Mouse (Mus musculus): Measurements from ENCODE around the gene Psmb3.

Gene Psmb3

GRCm38 (mm10) chr11:97668160-97668559 is 35.0 kb upstream of the Psmb3 start:
- DNase-seq, result no peak

DNA sequence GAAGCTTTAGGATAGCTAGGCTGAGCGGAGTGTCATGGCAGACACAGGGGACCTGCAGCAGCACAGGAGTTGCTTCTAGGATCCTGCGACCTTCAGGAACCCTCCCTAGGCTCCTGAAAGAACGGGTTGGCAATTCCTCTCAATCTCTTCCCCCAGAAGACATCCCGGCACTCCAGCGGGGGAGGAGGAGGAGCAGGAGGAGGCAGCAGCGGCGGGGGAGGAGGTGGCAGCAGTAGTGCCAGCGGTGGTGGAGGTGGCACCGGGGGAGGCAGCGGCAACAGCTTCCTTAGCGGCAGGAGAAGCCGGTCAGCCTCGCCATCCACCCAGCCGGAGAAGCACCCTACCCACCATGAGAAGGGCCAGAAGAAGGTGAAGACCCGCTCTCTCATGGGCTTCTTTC is 33.9 kb upstream of the Psmb3 start:
- DNase-seq, result peak; percentile 69 to 78

GRCm38 (mm10) chr11:97669829-97670228 is 33.4 kb upstream of the Psmb3 start:
- DNase-seq, result peak; percentile 79 to 87

- DNase-seq, result peak in 1 of 2 experiments; percentile 39
Observed at GRCm38 (mm10) chr11:97670234-97671176, 32.7 kb upstream of the Psmb3 start.

DNA sequence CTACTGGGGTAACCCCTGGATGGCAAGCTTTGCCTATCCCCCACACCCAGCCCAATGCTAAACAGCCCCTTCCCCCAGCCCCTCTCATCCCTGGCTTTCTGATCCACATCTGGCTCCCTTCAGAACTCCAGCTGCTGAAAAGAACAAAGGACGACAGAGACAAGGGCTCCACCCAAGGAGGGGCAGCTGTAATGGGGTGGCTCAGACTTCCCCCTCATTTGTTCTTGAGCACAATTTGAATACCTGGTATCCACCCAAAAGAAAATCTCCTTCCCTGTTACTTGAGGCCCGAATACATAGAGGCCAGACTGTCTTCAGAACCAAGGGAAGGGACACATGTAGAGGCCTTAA is 32.0 kb upstream of the Psmb3 start:
- no peak for DNase-seq

DNA sequence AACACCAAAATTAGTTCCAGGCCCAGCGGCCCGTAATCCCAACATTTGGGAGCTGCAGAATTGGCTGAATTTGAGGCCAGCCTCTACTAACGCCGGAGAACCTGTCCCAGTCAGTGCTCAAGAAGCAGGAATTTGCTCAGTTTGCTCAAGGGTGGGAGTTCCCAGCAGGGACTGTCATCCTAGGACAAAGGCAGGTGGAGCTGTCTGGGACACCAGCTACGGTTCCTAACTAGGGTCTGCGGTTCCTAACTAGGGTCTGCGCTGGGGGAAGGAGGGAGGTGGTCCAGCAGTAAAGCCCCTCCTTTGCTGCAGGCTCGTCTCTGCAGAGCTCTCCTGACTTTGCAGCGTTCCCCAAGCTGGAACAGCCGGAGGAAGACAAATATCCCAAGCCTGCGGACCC is 30.1 kb upstream of the Psmb3 start:
- no peak for DNase-seq

DNA sequence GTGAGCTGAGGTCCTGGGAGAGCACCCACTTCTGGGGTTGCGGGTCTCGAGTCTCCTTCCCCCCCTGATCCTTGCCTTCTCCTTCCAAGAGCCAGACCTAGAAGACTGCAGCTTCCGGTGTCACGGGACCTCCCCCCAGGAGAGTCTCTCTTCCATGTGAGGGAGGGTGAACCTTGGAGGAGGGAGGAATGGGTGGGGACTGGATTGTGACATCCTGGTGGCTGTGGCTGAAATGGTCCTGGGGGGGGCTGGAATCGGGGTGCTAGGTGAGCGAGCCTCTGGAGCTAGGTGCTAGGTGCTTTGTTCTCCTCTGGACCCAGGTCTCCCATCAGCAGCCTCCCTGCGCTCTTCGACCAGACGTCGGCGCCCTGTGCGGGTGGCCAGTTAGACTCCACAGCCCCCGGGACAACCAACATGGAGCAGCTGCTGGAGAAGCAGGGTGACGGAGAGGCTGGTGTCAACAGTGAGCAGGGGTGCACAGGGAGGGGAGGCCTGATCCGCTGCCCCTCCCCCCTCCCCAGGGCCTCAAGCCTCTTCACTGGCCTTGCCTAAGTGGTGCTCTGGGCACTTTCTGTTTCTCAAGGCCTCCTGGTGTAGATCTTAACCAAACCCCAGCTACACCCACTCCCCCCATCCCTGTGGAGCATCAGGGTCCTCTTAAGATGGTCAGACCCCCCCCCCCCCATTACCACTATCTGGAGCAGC is 27.0 kb upstream of the Psmb3 start:
- peak in 1 of 2 experiments; percentile 29 for DNase-seq

GRCm38 (mm10) chr11:97677381-97677780 is 25.8 kb upstream of the Psmb3 start:
- DNase-seq, result peak; percentile 55 to 58

GRCm38 (mm10) chr11:97677842-97678241 is 25.4 kb upstream of the Psmb3 start:
- no peak for DNase-seq

DNA sequence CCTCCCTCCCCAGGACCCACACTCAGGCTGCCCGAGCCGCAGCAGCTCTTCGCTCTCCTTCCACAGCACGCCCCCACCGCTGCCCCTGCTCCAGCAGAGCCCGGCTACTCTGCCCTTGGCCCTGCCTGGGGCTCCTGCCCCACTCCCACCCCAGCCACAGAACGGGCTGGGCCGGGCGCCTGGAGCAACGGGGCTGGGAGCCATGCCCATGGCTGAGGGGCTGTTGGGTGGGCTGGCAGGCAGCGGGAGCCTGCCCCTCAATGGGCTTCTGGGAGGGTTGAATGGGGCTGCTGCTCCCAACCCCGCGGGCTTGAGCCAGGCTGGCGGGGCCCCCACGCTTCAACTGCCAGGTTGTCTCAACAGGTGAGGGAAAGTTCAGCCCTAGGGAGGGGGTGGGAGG is 24.9 kb upstream of the Psmb3 start:
- DNase-seq, result no peak

- DNase-seq, result no peak
Observed at GRCm38 (mm10) chr11:97680430-97680829, 22.8 kb upstream of the Psmb3 start.

GRCm38 (mm10) chr11:97682504-97683055 is 20.6 kb upstream of the Psmb3 start:
- DNase-seq, result no peak

DNA sequence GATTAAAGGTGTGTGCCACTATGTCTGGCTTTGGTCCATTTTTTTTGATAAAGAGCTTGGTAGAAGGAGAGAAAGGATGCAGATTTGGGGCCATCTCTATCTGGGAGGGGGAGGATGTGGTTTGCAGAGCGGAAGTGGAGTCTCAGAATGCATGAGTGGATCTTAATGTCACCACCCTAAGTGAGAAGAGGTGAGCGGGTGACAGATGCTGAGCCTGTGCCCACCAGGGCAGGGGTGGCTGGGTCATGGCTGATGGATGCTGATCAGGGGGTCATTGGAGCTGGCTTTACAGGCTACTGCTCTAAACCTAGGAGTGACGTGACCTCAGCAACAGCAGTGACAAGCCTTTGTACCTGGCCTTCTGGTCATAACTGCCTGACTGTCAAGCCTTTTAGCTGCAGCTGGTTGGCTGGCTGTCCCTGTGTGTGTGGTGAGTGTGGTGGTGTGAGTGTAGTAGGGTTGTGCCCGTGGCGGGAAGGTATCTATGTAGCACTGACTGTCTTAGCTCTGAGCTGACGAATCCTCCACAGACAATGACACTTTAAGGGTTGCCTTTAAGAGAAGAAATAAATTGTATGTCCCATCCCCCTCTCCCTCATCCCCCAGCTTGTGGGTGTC is 19.0 kb upstream of the Psmb3 start:
- no peak for DNase-seq

DNA sequence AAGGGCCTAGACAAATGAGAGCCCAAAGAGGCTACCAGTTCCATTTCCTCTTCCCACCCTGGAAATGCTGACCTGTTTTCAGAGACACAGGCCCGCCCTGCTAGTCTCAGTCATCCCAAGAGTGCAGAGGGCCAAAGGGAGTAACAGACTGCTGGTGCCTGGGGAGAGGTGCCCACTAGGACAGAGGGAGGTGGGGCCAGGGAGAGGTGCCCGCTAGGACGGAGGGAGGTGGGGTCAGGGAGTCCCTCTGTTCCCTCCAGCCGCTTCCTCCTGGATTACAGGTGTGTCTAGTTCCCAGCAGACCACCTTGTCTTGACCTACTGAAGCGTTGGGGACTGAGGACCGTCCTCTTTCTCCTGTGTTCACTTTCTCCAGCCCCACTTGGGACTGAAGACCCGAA is 18.4 kb upstream of the Psmb3 start:
- peak in 1 of 2 experiments; percentile 33 for DNase-seq

- peak; percentile 94 to 97 for DNase-seq
Observed at GRCm38 (mm10) chr11:97685613-97686321, 17.4 kb upstream of the Psmb3 start, which contains the start of gene Cisd3. TSS of gene Cisd3 (plus strand) at chr11:97685826.

DNA sequence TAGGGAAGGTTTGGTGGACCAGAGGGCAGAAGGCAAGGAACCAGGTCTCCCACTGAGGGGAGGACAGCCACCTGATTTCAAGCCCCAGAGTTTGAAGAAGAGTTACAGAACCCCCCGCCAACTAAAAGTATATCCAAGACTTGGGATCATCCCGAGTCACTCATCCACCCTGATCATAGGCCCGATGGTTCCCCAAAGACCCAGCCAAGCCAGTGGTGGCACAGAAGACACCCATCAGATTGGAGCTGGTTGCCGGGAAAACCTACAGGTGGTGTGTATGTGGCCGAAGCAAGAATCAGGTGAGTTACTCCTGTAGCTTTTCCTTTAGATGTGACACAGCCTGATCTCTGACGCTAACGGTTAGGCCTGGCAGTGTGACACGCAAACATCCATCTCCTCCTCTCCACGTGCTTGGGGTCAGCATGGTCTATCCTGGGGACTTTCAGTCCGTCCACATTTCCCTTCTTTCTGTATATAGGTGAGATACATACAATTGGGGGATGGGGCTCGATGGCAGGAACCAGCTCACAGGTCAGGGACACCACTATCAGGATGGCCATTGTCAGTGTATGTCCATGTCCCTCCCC is 16.8 kb upstream of the Psmb3 start:
- no peak for DNase-seq

GRCm38 (mm10) chr11:97687061-97687460 is 16.1 kb upstream of the Psmb3 start:
- DNase-seq, result peak in 1 of 2 experiments; percentile 18

DNA sequence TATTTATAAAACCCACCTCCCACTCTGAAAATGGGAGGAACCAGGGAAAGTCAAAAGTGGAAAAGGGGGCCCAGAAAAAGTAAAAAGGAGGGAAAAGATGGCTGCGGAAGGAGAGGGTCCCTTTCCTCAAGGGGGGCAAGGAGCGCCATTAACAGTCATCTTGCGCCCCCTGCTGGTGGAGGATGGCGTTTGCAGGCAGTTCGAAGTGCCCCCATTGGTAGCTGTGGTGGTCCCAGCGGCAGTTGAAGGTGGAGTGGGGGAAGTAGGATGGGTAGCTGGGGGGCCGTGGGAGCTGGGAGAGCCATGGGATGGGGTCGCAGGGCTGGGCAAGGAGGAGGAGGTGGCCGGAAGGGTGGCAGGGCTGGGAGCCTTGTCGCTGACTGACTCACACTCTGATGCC is 13.3 kb upstream of the Psmb3 start:
- DNase-seq, result peak; percentile 84 to 86

- DNase-seq, result no peak
Observed at GRCm38 (mm10) chr11:97694435-97694834, 8.8 kb upstream of the Psmb3 start.

- DNase-seq, result peak in 1 of 2 experiments; percentile 50
Observed at GRCm38 (mm10) chr11:97694921-97695711, 8.1 kb upstream of the Psmb3 start.
